Mouse (Mus musculus): Measurements from ENCODE around the gene Olfr49. TPM values are rescaled to one million over a fixed set of nuclear protein-coding genes. Genes with fewer than 3 reads are reported as not detected.
A peak's percentile ranks its signal among the peaks of the same experiment; 100 is the strongest.

Gene Olfr49
- polyA plus RNA-seq, 1 experiment from 2014 or later, result not detected

DNA sequence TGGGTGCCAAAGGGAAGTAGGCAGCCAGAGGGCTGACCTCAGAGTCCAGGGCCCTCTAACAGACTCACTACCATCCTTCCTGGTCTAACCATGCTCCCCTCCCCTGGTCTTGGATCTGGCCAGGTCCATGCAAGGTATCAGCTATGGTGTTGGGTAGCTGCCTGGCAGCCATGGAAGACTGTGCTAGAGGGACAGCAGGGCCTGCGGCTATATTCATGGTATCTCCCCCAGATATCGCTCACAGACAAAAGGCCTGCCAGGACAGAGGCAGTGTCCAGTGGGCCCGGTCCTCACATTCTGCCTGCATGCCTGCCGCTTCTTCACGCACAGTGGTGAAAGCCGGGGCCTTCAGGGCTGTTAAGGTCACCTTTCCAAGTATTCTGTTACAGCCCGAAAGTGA lies 20.5 kb downstream of the Olfr49 start:
- H3K4me1 ChIP-seq (ENCODE audit: insufficient read depth, low read length), result peaks cover 14% of the 10 kb centered on the region; the same call in 1 of the 2 replicates
- no peak overlapping the region for H3K9ac ChIP-seq (replicated peaks; ENCODE audit: low read length)
- H3K36me3 ChIP-seq (ENCODE audit: insufficient read depth, low read length), result peaks cover 35% of the 10 kb centered on the region
- H3K4me3 ChIP-seq (ENCODE audit: low read length), result no peak overlapping the region
- no peak overlapping the region for H3K4me2 ChIP-seq (replicated peaks; ENCODE audit: low read depth, low read length)
- H3K27ac ChIP-seq (ENCODE audit: low read length), result no peak overlapping the region
- H3K27me3 ChIP-seq (ENCODE audit: insufficient read depth, low read length), result no peaks in the 10 kb centered on the region
- ATAC-seq (ENCODE audit: low FRiP score, low TSS enrichment), result no peak
- 77% methylated on average over 7 of the region's 7 CpGs for WGBS
- no peaks in the 10 kb centered on the region for H3K9me3 ChIP-seq (ENCODE audit: low read length)

DNA sequence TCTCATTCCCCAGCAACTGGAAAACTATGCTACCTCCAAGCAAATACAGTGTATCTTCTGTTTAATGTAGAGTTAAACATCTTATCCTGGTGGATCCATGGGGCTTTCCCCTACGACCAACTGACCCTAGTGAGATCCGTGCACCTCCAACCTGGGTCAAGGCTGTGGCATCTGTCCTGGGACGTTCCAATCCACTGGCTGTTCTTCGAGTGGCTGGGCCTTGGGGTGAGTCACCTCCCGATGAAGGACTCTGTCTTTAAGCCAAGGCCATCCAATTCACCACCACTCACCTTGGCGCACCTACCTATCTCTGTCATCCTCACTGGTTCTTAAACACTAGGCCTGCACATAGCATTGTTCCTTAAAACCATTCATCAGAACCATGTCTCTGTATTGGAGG lies 21.6 kb downstream of the Olfr49 start:
- no peaks in the 10 kb centered on the region for H3K27me3 ChIP-seq (ENCODE audit: insufficient read depth, low read length)
- WGBS, result 92% methylated on average over 6 of the region's 6 CpGs
- H3K9me3 ChIP-seq (ENCODE audit: low read length), result no peaks in the 10 kb centered on the region
- peaks cover 26% of the 10 kb centered on the region for H3K36me3 ChIP-seq (ENCODE audit: insufficient read depth, low read length)
- no peak overlapping the region for H3K4me3 ChIP-seq (ENCODE audit: low read length)
- no peak overlapping the region for H3K9ac ChIP-seq (replicated peaks; ENCODE audit: low read length)
- no peak overlapping the region for H3K27ac ChIP-seq (ENCODE audit: low read length)
- H3K4me2 ChIP-seq (replicated peaks; ENCODE audit: low read depth, low read length), result no peak overlapping the region
- H3K4me1 ChIP-seq (ENCODE audit: insufficient read depth, low read length), result peaks cover 21% of the 10 kb centered on the region; the same call in 1 of the 2 replicates
- ATAC-seq (ENCODE audit: low FRiP score, low TSS enrichment), result no peak

DNA sequence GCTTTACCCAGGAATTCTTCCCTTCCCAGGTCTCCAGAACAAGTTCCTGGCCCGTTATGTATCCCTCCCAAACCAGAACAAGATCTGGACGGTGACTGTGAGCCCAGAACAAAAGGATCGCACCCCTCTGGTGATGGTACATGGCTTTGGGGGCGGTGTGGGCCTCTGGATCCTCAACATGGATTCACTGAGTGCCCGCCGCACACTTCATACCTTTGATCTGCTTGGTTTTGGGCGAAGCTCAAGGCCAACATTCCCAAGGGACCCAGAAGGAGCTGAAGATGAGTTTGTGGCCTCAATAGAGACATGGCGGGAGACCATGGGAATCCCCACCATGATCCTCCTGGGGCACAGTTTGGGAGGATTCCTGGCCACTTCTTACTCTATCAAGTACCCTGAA lies 22.1 kb downstream of the Olfr49 start:
- Histone ChIP-seq H3K4me3 (ENCODE audit: low read length) (no peak overlapping the region), H3K4me1 (ENCODE audit: insufficient read depth, low read length) (peaks cover 21% of the 10 kb centered on the region; the same call in 1 of the 2 replicates), H3K9ac (replicated peaks; ENCODE audit: low read length) (no peak overlapping the region), H3K27ac (ENCODE audit: low read length) (no peak overlapping the region), H3K9me3 (ENCODE audit: low read length) (no peaks in the 10 kb centered on the region), H3K27me3 (ENCODE audit: insufficient read depth, low read length) (no peaks in the 10 kb centered on the region), H3K4me2 (replicated peaks; ENCODE audit: low read depth, low read length) (no peak overlapping the region), H3K36me3 (ENCODE audit: insufficient read depth, low read length) (peaks cover 22% of the 10 kb centered on the region)
- 96% methylated on average over 8 of the region's 8 CpGs for WGBS
- ATAC-seq (ENCODE audit: low FRiP score, low TSS enrichment), result no peak

DNA sequence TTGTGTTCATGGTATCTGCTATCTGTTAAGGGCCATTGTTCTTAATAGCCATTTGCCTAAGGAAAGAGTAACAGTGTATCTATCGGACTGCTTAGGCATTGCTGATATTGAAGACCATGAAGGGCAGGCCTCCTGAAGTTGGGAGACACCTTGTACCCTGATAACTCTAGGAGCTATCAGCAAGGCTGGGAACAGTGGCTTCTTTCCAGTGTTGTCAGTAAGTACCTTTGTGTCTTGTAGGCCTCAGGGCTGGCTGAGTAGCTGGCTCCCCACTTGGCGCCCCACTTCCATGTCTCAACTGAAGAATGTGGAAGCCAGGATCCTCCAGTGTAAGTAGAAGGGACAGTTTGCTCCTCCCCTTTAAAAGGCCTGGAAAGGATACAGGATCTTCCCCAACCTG lies 23.4 kb downstream of the Olfr49 start:
- 93% methylated on average over 2 of the region's 2 CpGs for WGBS
- ATAC-seq (ENCODE audit: low FRiP score, low TSS enrichment), result no peak
- H3K4me1 ChIP-seq (ENCODE audit: insufficient read depth, low read length), result peaks cover 21% of the 10 kb centered on the region; the same call in 1 of the 2 replicates
- H3K4me2 ChIP-seq (replicated peaks; ENCODE audit: low read depth, low read length), result no peak overlapping the region
- peaks cover 11% of the 10 kb centered on the region; the same call in 1 of the 2 replicates for H3K36me3 ChIP-seq (ENCODE audit: insufficient read depth, low read length)
- no peaks in the 10 kb centered on the region for H3K9me3 ChIP-seq (ENCODE audit: low read length)
- H3K9ac ChIP-seq (replicated peaks; ENCODE audit: low read length), result no peak overlapping the region
- no peak overlapping the region for H3K4me3 ChIP-seq (ENCODE audit: low read length)
- no peaks in the 10 kb centered on the region for H3K27me3 ChIP-seq (ENCODE audit: insufficient read depth, low read length)
- no peak overlapping the region for H3K27ac ChIP-seq (ENCODE audit: low read length)

DNA sequence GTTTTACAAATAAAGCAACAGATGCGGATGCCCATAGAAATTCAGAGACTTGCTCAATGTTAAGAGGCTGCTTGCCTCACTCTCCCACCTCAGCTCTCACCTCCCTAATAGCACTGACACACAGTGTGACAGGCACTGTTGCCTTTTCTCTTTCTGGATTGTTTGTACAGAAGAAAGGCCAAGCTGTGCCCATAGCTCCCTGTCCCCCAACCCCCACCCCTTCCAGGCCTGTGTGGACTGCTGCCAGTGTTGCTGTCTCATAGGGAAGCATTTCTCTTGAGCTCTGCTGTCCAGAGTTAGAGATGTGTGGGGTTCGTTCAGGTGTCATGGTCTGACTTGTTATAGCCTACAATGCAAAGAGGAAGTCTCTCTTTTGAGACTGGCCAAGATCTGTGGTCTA lies 24.5 kb downstream of the Olfr49 start:
- Histone ChIP-seq H3K9ac (replicated peaks; ENCODE audit: low read length) (peak overlapping the region; percentile 67), H3K4me2 (replicated peaks; ENCODE audit: low read depth, low read length) (peak overlapping the region; percentile 82), H3K27ac (ENCODE audit: low read length) (no peak overlapping the region), H3K4me3 (ENCODE audit: low read length) (peak overlapping the region; percentile 57), H3K4me1 (ENCODE audit: insufficient read depth, low read length) (peaks cover 21% of the 10 kb centered on the region; the same call in 1 of the 2 replicates), H3K9me3 (ENCODE audit: low read length) (no peaks in the 10 kb centered on the region), H3K36me3 (ENCODE audit: insufficient read depth, low read length) (peaks cover 11% of the 10 kb centered on the region; the same call in 1 of the 2 replicates), H3K27me3 (ENCODE audit: insufficient read depth, low read length) (no peaks in the 10 kb centered on the region)
- 62% methylated on average over 2 of the region's 2 CpGs for WGBS
- ATAC-seq (ENCODE audit: low FRiP score, low TSS enrichment), result no peak

DNA sequence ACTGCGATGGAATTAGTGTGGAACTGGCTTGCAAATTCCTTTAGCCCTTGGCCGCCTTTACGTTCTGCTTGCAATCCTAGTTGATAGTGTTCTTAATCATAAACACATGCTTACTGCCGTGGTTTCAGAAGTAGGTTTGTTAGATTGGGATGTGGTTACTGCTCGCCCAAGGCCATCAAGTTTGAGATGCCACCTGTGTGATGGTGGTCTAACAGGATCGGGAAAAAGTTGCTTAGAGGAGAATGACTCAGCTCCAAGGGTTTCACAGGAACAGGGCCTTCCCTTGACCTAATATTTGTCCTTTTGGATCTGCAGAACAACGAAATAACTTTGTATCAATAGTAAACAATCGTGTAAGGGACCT lies 25.0 kb downstream of the Olfr49 start:
- WGBS, result 19% methylated on average over 8 of the region's 8 CpGs
- no peak for ATAC-seq (ENCODE audit: low FRiP score, low TSS enrichment)
- H3K27me3 ChIP-seq (ENCODE audit: insufficient read depth, low read length), result no peaks in the 10 kb centered on the region

DNA sequence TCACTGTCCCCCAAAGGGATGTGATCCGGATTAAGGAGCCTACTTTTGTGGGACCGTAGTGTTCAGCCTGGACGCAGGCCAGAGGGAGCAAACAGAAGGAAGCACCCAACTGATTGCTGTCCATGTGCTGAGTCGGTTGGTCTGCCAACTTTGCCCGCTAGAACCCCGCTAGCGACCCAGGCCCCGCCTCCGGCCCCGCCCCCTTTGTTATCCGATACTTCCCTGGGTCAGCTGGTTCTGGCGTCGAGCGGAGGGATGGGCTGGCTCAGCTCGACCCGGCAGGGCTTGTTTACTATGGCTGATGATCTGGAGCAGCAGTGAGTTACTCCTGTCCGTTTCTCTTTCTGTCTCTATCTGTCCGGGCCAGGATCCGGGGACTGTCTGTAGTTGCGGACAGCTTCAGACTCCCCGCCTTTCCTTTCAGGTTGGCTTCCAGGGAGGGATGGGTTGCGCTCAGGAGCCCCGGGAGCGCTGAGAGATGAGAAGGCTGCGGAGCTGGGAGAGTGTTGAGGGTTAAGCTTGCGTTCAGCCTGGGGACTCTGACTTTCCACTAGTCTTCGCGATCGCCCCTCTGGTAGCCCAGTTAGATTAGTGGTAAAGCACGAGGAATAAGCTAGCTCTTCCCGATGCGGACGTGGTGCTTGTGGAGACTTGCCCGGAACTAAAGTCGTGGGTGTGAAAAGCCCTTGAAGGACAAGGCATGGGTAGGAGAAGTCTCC lies 25.6 kb downstream of the Olfr49 start:
- Histone ChIP-seq H3K36me3 (ENCODE audit: insufficient read depth, low read length) (peaks cover 11% of the 10 kb centered on the region; the same call in 1 of the 2 replicates), H3K4me1 (ENCODE audit: insufficient read depth, low read length) (peaks cover 28% of the 10 kb centered on the region), H3K27me3 (ENCODE audit: insufficient read depth, low read length) (no peaks in the 10 kb centered on the region), H3K9ac (replicated peaks; ENCODE audit: low read length) (peak overlapping the region; percentile 67), H3K27ac (ENCODE audit: low read length) (peak overlapping the region; percentile 62), H3K9me3 (ENCODE audit: low read length) (no peaks in the 10 kb centered on the region), H3K4me3 (ENCODE audit: low read length) (peak overlapping the region; percentile 57), H3K4me2 (replicated peaks; ENCODE audit: low read depth, low read length) (peak overlapping the region; percentile 82)
- ATAC-seq (ENCODE audit: low FRiP score, low TSS enrichment), result peak; percentile 97
- under 1% methylated on average over 35 of the region's 35 CpGs for WGBS

More for the DNA sequence above, 25.0 kb downstream of the Olfr49 start:
- Histone ChIP-seq H3K4me2 (replicated peaks; ENCODE audit: low read depth, low read length) (peak overlapping the region; percentile 82), H3K27ac (ENCODE audit: low read length) (peak overlapping the region; percentile 62), H3K4me3 (ENCODE audit: low read length) (peak overlapping the region; percentile 57), H3K9ac (replicated peaks; ENCODE audit: low read length) (peak overlapping the region; percentile 67), H3K9me3 (ENCODE audit: low read length) (no peaks in the 10 kb centered on the region), H3K4me1 (ENCODE audit: insufficient read depth, low read length) (peaks cover 24% of the 10 kb centered on the region), H3K36me3 (ENCODE audit: insufficient read depth, low read length) (peaks cover 11% of the 10 kb centered on the region; the same call in 1 of the 2 replicates)

DNA sequence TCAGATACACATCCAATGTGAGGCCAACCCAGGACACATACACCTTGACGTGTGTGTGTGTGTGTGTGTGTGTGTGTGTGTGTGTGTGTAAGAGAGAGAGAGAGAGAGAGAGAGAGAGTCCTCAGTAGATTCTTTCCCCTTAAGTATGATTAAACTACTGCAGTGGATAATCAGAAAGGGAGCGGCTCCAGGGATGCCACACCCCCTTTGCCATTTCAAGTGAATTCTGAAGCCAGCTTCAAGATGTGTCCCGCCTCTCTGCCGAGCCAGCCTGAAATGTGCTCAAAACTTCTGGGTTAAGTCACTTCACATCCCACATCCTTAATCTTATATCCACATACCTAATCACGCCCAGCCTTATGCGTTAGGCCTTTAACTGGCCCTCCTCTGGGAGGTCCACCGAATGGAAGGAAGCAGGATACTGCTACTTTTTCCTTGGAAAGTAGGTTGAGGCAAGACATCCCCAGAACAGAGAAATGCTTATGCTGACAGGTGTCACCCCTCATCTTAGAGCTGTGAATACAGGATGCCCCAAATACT lies 26.5 kb downstream of the Olfr49 start:
- Histone ChIP-seq H3K4me1 (ENCODE audit: insufficient read depth, low read length) (peaks cover 28% of the 10 kb centered on the region), H3K27me3 (ENCODE audit: insufficient read depth, low read length) (no peaks in the 10 kb centered on the region), H3K4me2 (replicated peaks; ENCODE audit: low read depth, low read length) (peak overlapping the region; percentile 82; the same call in 1 of the 2 replicates), H3K36me3 (ENCODE audit: insufficient read depth, low read length) (peaks cover 7% of the 10 kb centered on the region; the same call in 1 of the 2 replicates), H3K27ac (ENCODE audit: low read length) (no peak overlapping the region), H3K9me3 (ENCODE audit: low read length) (no peaks in the 10 kb centered on the region), H3K4me3 (ENCODE audit: low read length) (0 out of 2 replicates have a peak overlapping the region, but pooled peaks have one; percentile 57), H3K9ac (replicated peaks; ENCODE audit: low read length) (no peak overlapping the region; the same call in 1 of the 2 replicates)
- ATAC-seq (ENCODE audit: low FRiP score, low TSS enrichment), result no peak
- WGBS, result 74% methylated on average over 7 of the region's 7 CpGs

DNA sequence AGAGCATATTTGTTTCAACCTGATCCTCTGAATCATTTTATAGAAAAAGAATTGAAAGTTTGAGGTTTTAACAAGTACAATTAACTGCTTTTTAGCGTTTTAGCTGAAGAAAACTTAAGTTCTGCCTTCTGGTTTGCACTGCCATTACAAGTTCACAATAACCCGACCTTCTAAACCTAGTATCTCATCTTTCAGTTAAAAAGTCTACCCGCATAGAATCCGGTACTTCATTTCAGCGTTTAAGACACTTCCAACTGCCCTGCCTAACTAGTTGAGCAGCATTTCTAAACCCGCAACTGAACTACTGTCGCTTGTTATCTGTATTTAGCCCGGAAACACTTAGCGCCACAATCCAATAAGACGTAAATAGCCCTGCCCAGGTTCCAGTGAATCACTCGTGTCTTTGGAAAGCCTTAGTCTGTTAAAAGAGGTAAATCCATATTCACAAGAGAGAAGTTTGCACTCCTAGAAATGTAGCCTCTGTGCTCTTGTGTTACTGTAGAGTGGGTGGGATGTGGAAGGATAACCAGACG lies 30.0 kb downstream of the Olfr49 start:
- no peaks in the 10 kb centered on the region for H3K36me3 ChIP-seq (ENCODE audit: insufficient read depth, low read length)
- no peak overlapping the region for H3K27ac ChIP-seq (ENCODE audit: low read length)
- no peak for ATAC-seq (ENCODE audit: low FRiP score, low TSS enrichment)
- peak overlapping the region; percentile 68 for H3K4me2 ChIP-seq (replicated peaks; ENCODE audit: low read depth, low read length)
- peaks cover 47% of the 10 kb centered on the region for H3K4me1 ChIP-seq (ENCODE audit: insufficient read depth, low read length)
- H3K4me3 ChIP-seq (ENCODE audit: low read length), result peak overlapping the region; percentile 91
- H3K9me3 ChIP-seq (ENCODE audit: low read length), result no peaks in the 10 kb centered on the region
- 67% methylated on average over 12 of the region's 12 CpGs for WGBS
- H3K9ac ChIP-seq (replicated peaks; ENCODE audit: low read length), result peak overlapping the region; percentile 80
- H3K27me3 ChIP-seq (ENCODE audit: insufficient read depth, low read length), result no peaks in the 10 kb centered on the region
